Mouse (Mus musculus): Measurements from ENCODE around the gene Wdr6.

GRCm38 (mm10) chr9:108577025-108577424 is 1.5 kb downstream of the Wdr6 start:
- TF ChIP-seq POLR2A (IDR thresholded peaks at IDR 0.05; ENCODE audit: control insufficient read depth in 1 of 2, insufficient read depth in 1 of 2, low read depth in 1 of 2, low read length in 2 of 2, poor library complexity in 1 of 2), result no peak
- no peak for TF ChIP-seq CTCF (IDR thresholded peaks at IDR 0.05 in 2 of 3, conservative IDR thresholded peaks at IDR 0.05 in 1 of 3; ENCODE audit: control insufficient read depth in 1 of 3, insufficient read depth in 1 of 3, low read depth in 2 of 3, low read length in 3 of 3, poor library complexity in 1 of 3, severe bottlenecking in 1 of 3)
- no peak for TF ChIP-seq BHLHE40 (IDR thresholded peaks at IDR 0.05; ENCODE audit: borderline replicate concordance, low read depth, low read length)
- no peak for TF ChIP-seq SIN3A (IDR thresholded peaks at IDR 0.05; ENCODE audit: low read length)
